9 mouse cellular contexts compared by ENCODE assay signal in the genomic region with DNA sequence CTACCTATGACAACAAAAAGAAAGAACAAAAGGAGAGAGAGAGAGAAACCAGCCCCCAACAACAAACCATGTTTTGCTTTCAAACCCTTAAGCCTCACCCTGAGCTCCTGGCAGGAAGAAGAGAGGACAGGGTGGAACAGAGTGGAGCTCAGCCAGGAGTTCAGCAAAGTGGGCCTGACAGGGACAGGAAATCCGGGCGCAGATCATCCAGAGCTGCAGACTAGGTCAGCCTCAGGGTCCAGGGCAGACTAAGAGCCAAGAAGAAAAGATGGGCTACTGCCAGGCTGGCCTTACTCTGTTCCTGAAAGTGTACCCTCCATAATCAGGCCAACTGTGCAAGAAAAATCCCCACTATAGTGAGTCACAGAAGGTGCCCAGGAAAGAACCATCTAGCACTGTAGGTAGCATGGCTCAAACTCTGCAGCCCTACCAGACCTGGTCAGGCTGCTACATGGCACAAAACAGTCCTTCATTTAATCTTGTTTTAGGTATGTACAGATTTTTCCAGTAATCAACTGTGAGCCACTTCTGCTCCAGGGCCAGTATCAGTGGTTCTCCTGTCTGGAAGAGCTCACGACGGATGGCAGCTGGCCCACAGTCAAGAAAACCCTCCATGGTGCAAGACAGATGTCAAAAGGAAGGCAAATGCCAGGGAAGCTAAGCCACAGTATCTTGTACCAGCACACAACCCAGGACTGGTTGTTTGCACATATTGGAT. TPM values are rescaled to one million over a fixed set of nuclear protein-coding genes. Genes with fewer than 3 reads are reported as not detected.
DNase-seq lines count a peak whose midpoint lies in the region; ATAC-seq lines count a peak whose summit lies in the region.
"Had no signal": no experiment of that assay in that cellular context is flagged by ENCODE, and none has a peak within 500 bp of the region (broad histone marks: within the 10 kb centered on the region; RNA-seq: fewer than 3 reads in every experiment).

No protein-coding gene starts in this region.

- intact Hi-C loops in gastrocnemius, postnatal 14 days (cut with DNase I; ENCODE audit: low total_unique reads), result no loop called here

- H3K4me1 ChIP-seq in heart, embryonic 14.5 days (ENCODE audit: control insufficient read depth in 2 of 2, insufficient read depth in 2 of 2, low read length in 2 of 2), result peaks cover 21 to 64% of the 10 kb centered on the region in 2 experiments

- WGBS in heart, embryonic 14.5 days, result 36% methylated on average over 4 of the region's 4 CpGs

- H3K9ac ChIP-seq in heart, embryonic 14.5 days (ENCODE audit: low read length), result no peak overlapping the region

- no peak overlapping the region for H3K4me2 ChIP-seq in heart, embryonic 14.5 days (ENCODE audit: low read length)

- peak; percentile 37; the same call in 1 of the 2 replicates for ATAC-seq in heart, embryonic 14.5 days (ENCODE audit: insufficient number of reproducible peaks, insufficient read depth, low FRiP score, low read depth)
- no peak for ATAC-seq in megakaryocyte, adult 5-6 weeks (ENCODE audit: poor library complexity, severe bottlenecking)

- H3K27ac ChIP-seq in heart, embryonic 14.5 days (replicated peaks in 1 of 2; ENCODE audit: control insufficient read depth in 1 of 2, insufficient read depth in 1 of 2, low read depth in 2 of 2, low read length in 2 of 2), result peak overlapping the region; percentile 53 to 61

- H3K4me3 ChIP-seq in heart, embryonic 14.5 days (ENCODE audit: control insufficient read depth in 1 of 2, insufficient read depth in 1 of 2, low read depth in 1 of 2, low read length in 2 of 2), result no peak overlapping the region

- peaks cover 94% of the 10 kb centered on the region for H3K36me3 ChIP-seq in heart, embryonic 14.5 days (ENCODE audit: control insufficient read depth, insufficient read depth, low read length)

- DNase-seq in gastrocnemius, postnatal 25 days, result peak; percentile 61
- no peak for DNase-seq in gastrocnemius, postnatal 14 days
- peak; percentile 11 for DNase-seq in adrenal gland, postnatal 25 days
- peak; percentile 30 to 44 for DNase-seq in kidney, postnatal 4 days
- no peak for DNase-seq in left cerebral cortex, adult 8-10 months (ENCODE audit: low spot score in 2 of 2)
- no peak for DNase-seq in layer of hippocampus, postnatal 14 days (ENCODE audit: low spot score in 2 of 2)
- DNase-seq: thymus, postnatal 25 days had no signal

- H3K9me3 ChIP-seq in heart, embryonic 14.5 days (ENCODE audit: control insufficient read depth, low read length), result no peaks in the 10 kb centered on the region

- no peaks in the 10 kb centered on the region for H3K27me3 ChIP-seq in heart, embryonic 14.5 days (ENCODE audit: control insufficient read depth, insufficient read depth, low read length)

RNA-seq across cellular contexts. Expression of a gene that starts 16.4 kb away (rescaled TPM):
- total RNA-seq in gastrocnemius, postnatal 25 days (2021), result 10 to 100 TPM; 13.6 to 20.0 TPM
- 10 to 100 TPM; 14.2 to 23.0 TPM for total RNA-seq in gastrocnemius, postnatal 14 days (2021)
- total RNA-seq in adrenal gland, postnatal 25 days (2021), result 12.3 and 12.9 TPM in 2 replicates
- 55.5 and 62.3 TPM in 2 replicates for polyA plus RNA-seq in heart, embryonic 14.5 days (2014; fragmentation: Nextera tagmentation; extraction: Ambion mirVana)
- 10 to 100 TPM; 28.2 to 36.8 (median 30.9) TPM for total RNA-seq in left cerebral cortex, adult 8-10 months (2022)
- 0.96 and 1.0 TPM in 2 replicates for total RNA-seq in megakaryocyte, adult 5-6 weeks (2015)
- total RNA-seq in megakaryocyte, adult 5-6 weeks (2017), result 0.33 and 0.57 TPM in 2 replicates
- total RNA-seq in layer of hippocampus, postnatal 14 days (2021), result 10 to 100 TPM; 51.9 to 54.6 TPM

Comparison
In these comparisons a context has a peak if more than half of its experiments do, and no peak if none do; other contexts are left out.
1. DNase-seq: peak in gastrocnemius, postnatal 25 days (single experiment), adrenal gland, postnatal 25 days (single experiment) and kidney, postnatal 4 days (2 of 2); none in gastrocnemius, postnatal 14 days (single experiment), left cerebral cortex, adult 8-10 months (0 of 2) and layer of hippocampus, postnatal 14 days (0 of 2).